Mouse (Mus musculus): ENCODE measurements around the gene 2410002F23Rik. TPM values are rescaled to one million over a fixed set of nuclear protein-coding genes. Genes with fewer than 3 reads are reported as not detected.
"Not testable (repeated sequence)": the region's sequence is repeated elsewhere in the genome, so short reads cannot be mapped to it uniquely, and the experiment has no call there.

Gene 2410002F23Rik
- polyA plus RNA-seq, 1 experiment from 2014 or later = 127 TPM

DNA sequence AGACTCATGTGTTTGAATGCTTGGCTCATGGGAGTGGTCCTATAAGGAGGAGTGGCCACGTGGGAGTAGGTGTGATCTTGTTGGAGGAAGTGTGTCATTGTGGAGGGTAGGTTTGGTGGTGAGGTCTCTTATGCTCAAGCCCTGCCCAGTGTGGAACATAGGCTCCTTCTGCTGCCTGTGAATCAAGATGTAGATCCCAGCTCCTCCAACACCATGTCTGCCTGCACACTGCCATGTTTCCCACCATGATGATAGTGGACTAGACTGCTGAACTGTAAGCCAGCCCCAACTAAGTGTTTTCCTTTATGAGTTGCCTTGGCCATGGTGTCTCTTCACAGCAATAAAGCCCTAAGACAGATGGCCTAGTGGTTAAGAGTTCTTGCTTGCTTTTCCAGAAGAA, 2.4 kb upstream of the 2410002F23Rik start:
- H3K4me2 ChIP-seq (replicated peaks) = no peak overlapping the region
- no peak overlapping the region for H3K27ac ChIP-seq
- H3K4me3 ChIP-seq (replicated peaks) = no peak overlapping the region
- 67% methylated on average over 1 of the region's 1 CpGs for WGBS
- no peak for ATAC-seq
- H3K4me1 ChIP-seq (replicated peaks) = peaks cover 11% of the 10 kb centered on the region
- H3K27me3 ChIP-seq (replicated peaks) = no peaks in the 10 kb centered on the region
- no peaks in the 10 kb centered on the region for H3K9me3 ChIP-seq
- no peak overlapping the region for H3K9ac ChIP-seq
- peaks cover 4% of the 10 kb centered on the region for H3K36me3 ChIP-seq

- Histone ChIP-seq H3K4me3 (replicated peaks) (peak overlapping the region; percentile 74), H3K9me3 (no peaks in the 10 kb centered on the region), H3K27ac (peak overlapping the region; percentile 88), H3K9ac (peak overlapping the region; percentile 92), H3K27me3 (replicated peaks) (no peaks in the 10 kb centered on the region), H3K4me1 (replicated peaks) (peaks cover 14% of the 10 kb centered on the region), H3K36me3 (peaks cover 21% of the 10 kb centered on the region), H3K4me2 (replicated peaks) (peak overlapping the region; percentile 70)
- WGBS = 1% methylated on average over 23 of the region's 23 CpGs
- ATAC-seq = peak; percentile 47
These were observed 505 bp downstream of the 2410002F23Rik start for GRCm38 (mm10) chr7:44246984-44247470.

GRCm38 (mm10) chr7:44247971-44248370, 1.4 kb downstream of the 2410002F23Rik start:
- no peak for ATAC-seq
- Histone ChIP-seq H3K4me1 (replicated peaks) (peaks cover 14% of the 10 kb centered on the region), H3K27me3 (replicated peaks) (no peaks in the 10 kb centered on the region), H3K9ac (no peak overlapping the region), H3K9me3 (no peaks in the 10 kb centered on the region), H3K4me2 (replicated peaks) (peak overlapping the region; percentile 70), H3K4me3 (replicated peaks) (peak overlapping the region; percentile 74), H3K36me3 (peaks cover 31% of the 10 kb centered on the region), H3K27ac (no peak overlapping the region)
- WGBS = 91% methylated on average over 2 of the region's 2 CpGs

- H3K9me3 ChIP-seq = no peaks in the 10 kb centered on the region
- WGBS = 91% methylated on average over 4 of the region's 4 CpGs
- H3K4me2 ChIP-seq (replicated peaks) = no peak overlapping the region
- no peak for ATAC-seq
- H3K4me1 ChIP-seq (replicated peaks) = peaks cover 14% of the 10 kb centered on the region
- H3K4me3 ChIP-seq (replicated peaks) = no peak overlapping the region
- peaks cover 33% of the 10 kb centered on the region for H3K36me3 ChIP-seq
- no peak overlapping the region for H3K27ac ChIP-seq
- no peaks in the 10 kb centered on the region for H3K27me3 ChIP-seq (replicated peaks)
- no peak overlapping the region; the same call in 1 of the 2 replicates for H3K9ac ChIP-seq
These were observed 2.7 kb downstream of the 2410002F23Rik start for GRCm38 (mm10) chr7:44249248-44249647.

- H3K4me3 ChIP-seq (replicated peaks); H3K4me2 ChIP-seq (replicated peaks); H3K27me3 ChIP-seq (replicated peaks); H3K27ac ChIP-seq; H3K9ac ChIP-seq; H3K4me1 ChIP-seq (replicated peaks); H3K9me3 ChIP-seq; ATAC-seq: not testable (repeated sequence)
- H3K36me3 ChIP-seq = peaks cover 33% of the 10 kb centered on the region
- WGBS = 87% methylated on average over 17 of the region's 17 CpGs
These were observed 4.3 kb downstream of the 2410002F23Rik start for GRCm38 (mm10) chr7:44250732-44251275.

GRCm38 (mm10) chr7:44253023-44253616, 6.6 kb downstream of the 2410002F23Rik start:
- Histone ChIP-seq H3K9me3 (no peaks in the 10 kb centered on the region), H3K9ac (no peak overlapping the region)
- peak; percentile 12; the same call in 1 of the 2 replicates for ATAC-seq

DNA sequence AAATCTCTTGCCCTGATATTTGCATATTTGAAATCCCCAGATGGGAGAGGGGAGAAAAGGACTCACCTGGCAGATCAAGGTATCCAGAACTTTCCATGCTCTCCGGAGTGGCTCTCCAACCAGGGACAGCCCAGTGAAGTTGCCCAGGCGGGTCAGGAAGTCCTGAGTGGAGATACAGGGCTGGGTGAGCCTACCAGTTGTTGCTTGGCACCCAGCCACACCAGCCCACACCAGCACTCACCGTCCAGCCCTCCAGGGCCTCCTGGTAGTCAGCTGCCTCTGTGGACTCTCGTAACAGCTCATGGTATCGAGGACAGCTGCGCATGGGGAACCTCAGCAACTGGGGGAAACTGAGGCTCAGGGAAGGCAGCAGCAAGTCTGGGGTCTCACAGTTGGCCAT, 8.4 kb downstream of the 2410002F23Rik start:
- no peak overlapping the region for H3K9ac ChIP-seq
- 73% methylated on average over 6 of the region's 6 CpGs for WGBS
- no peak for ATAC-seq
- H3K4me2 ChIP-seq (replicated peaks) = no peak overlapping the region
- H3K27me3 ChIP-seq (replicated peaks) = no peaks in the 10 kb centered on the region
- H3K9me3 ChIP-seq = no peaks in the 10 kb centered on the region
- no peak overlapping the region for H3K27ac ChIP-seq
- H3K4me1 ChIP-seq (replicated peaks) = no peaks in the 10 kb centered on the region; the same call in 1 of the 2 replicates
- H3K4me3 ChIP-seq (replicated peaks) = no peak overlapping the region
- peaks cover 21% of the 10 kb centered on the region for H3K36me3 ChIP-seq

More at GRCm38 (mm10) chr7:44253023-44253616, 6.6 kb downstream of the 2410002F23Rik start:
- Histone ChIP-seq H3K4me1 (replicated peaks) (peaks cover 3% of the 10 kb centered on the region), H3K36me3 (peaks cover 33% of the 10 kb centered on the region), H3K27ac (no peak overlapping the region), H3K4me3 (replicated peaks) (no peak overlapping the region), H3K4me2 (replicated peaks) (no peak overlapping the region), H3K27me3 (replicated peaks) (no peaks in the 10 kb centered on the region)
- WGBS = 66% methylated on average over 15 of the region's 15 CpGs

GRCm38 (mm10) chr7:44257278-44257677, 10.8 kb downstream of the 2410002F23Rik start, which contains the start of gene Acp4:
Acp4 (minus strand) TSS chr7:44257378.
- Histone ChIP-seq H3K4me2 (replicated peaks) (no peak within 1 kb of the TSS), H3K9ac (no peak within 1 kb of the TSS)
- WGBS = 73% methylated on average over 4 of the region's 4 CpGs

DNA sequence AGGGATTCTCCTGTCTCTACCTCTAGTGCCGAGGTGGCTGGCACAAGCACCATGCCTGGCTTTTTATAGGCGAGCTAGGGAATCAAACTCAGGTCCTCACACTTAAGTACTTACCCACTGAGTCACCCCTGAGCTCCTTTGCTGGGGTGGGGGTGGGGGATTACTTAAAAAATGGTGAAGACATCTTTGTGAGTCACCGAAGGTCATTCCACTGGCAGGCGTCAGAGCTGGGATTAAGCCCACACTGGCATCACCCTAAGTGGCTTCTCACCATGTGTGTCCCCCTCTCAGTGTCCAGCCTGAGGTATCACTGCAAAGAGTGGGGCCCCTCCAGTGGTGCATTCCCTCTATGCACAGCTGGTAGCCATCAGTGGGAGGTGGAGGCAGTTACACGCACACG, 13.9 kb downstream of the 2410002F23Rik start:
- Histone ChIP-seq H3K4me2 (replicated peaks) (no peak overlapping the region), H3K4me3 (replicated peaks) (no peak overlapping the region), H3K27ac (no peak overlapping the region), H3K4me1 (replicated peaks) (peaks cover 6% of the 10 kb centered on the region; the same call in 1 of the 2 replicates), H3K9ac (no peak overlapping the region), H3K9me3 (no peaks in the 10 kb centered on the region), H3K27me3 (replicated peaks) (peaks cover 6% of the 10 kb centered on the region; the same call in 1 of the 2 replicates), H3K36me3 (no peaks in the 10 kb centered on the region)
- WGBS = 66% methylated on average over 6 of the region's 6 CpGs
- ATAC-seq = no peak

More at GRCm38 (mm10) chr7:44257278-44257677, 10.8 kb downstream of the 2410002F23Rik start, which contains the start of gene Acp4:
- Histone ChIP-seq H3K4me3 (replicated peaks) (no peak within 1 kb of the TSS), H3K27me3 (replicated peaks) (no peaks in the 10 kb centered on the region), H3K4me1 (replicated peaks) (no peaks in the 10 kb centered on the region), H3K36me3 (peaks cover 9% of the 10 kb centered on the region; the same call in 1 of the 2 replicates), H3K9me3 (no peaks in the 10 kb centered on the region), H3K27ac (no peak within 1 kb of the TSS)
- no peak for ATAC-seq

- Histone ChIP-seq H3K27ac (no peak within 1 kb of the TSS), H3K27me3 (replicated peaks) (peaks cover 6% of the 10 kb centered on the region; the same call in 1 of the 2 replicates), H3K9ac (no peak within 1 kb of the TSS), H3K4me1 (replicated peaks) (peaks cover 6% of the 10 kb centered on the region; the same call in 1 of the 2 replicates), H3K9me3 (no peaks in the 10 kb centered on the region), H3K4me3 (replicated peaks) (no peak within 1 kb of the TSS), H3K4me2 (replicated peaks) (no peak within 1 kb of the TSS), H3K36me3 (no peaks in the 10 kb centered on the region)
- ATAC-seq = no peak
- 63% methylated on average over 5 of the region's 5 CpGs for WGBS
These were observed 14.6 kb downstream of the 2410002F23Rik start, which contains the start of gene Gm15517 for GRCm38 (mm10) chr7:44261147-44261546. Gm15517 (plus strand) TSS chr7:44261447.

- 3% methylated on average over 34 of the region's 34 CpGs for WGBS
- no peak overlapping the region for H3K9ac ChIP-seq
- peak overlapping the region; percentile 8 for H3K4me3 ChIP-seq (replicated peaks)
- H3K36me3 ChIP-seq = no peaks in the 10 kb centered on the region
- peaks cover 6% of the 10 kb centered on the region; the same call in 1 of the 2 replicates for H3K27me3 ChIP-seq (replicated peaks)
- H3K4me1 ChIP-seq (replicated peaks) = peaks cover 6% of the 10 kb centered on the region; the same call in 1 of the 2 replicates
- peak; percentile 79 for ATAC-seq
- H3K9me3 ChIP-seq = no peaks in the 10 kb centered on the region
- H3K27ac ChIP-seq = no peak overlapping the region
- peak overlapping the region; percentile 51 for H3K4me2 ChIP-seq (replicated peaks)
These were observed 16.5 kb downstream of the 2410002F23Rik start for GRCm38 (mm10) chr7:44262791-44263643.

- no peaks in the 10 kb centered on the region for H3K9me3 ChIP-seq
- ATAC-seq = no peak
- peaks cover 3% of the 10 kb centered on the region; the same call in 1 of the 2 replicates for H3K27me3 ChIP-seq (replicated peaks)
- H3K4me1 ChIP-seq (replicated peaks) = peaks cover 3% of the 10 kb centered on the region; the same call in 1 of the 2 replicates
- no peak overlapping the region for H3K4me3 ChIP-seq (replicated peaks)
- no peak overlapping the region for H3K9ac ChIP-seq
- no peak overlapping the region for H3K27ac ChIP-seq
- 73% methylated on average over 11 of the region's 11 CpGs for WGBS
- no peaks in the 10 kb centered on the region for H3K36me3 ChIP-seq
- H3K4me2 ChIP-seq (replicated peaks) = no peak overlapping the region
These were observed 21.6 kb downstream of the 2410002F23Rik start for GRCm38 (mm10) chr7:44268117-44268516.
